Mouse (Mus musculus): ENCODE measurements around the gene Ankrd10. TPM values are rescaled to one million over a fixed set of nuclear protein-coding genes. Genes with fewer than 3 reads are reported as not detected.

Gene Ankrd10
- polyA plus RNA-seq, 1 experiment from 2014 or later, result 79.3 TPM

GRCm38 (mm10) chr8:11636324-11637057 is 934 bp upstream of the Ankrd10 start:
- no peaks in the 10 kb centered on the region for H3K27me3 ChIP-seq (ENCODE audit: control insufficient read depth, insufficient read depth, low read depth, low read length)
- peaks cover 30% of the 10 kb centered on the region for H3K4me1 ChIP-seq (replicated peaks; ENCODE audit: control insufficient read depth, insufficient read depth, low read length)
- peak overlapping the region; percentile 99 for H3K27ac ChIP-seq (ENCODE audit: low read length)
- H3K36me3 ChIP-seq (ENCODE audit: control insufficient read depth, insufficient read depth, low read length), result peaks cover 2% of the 10 kb centered on the region
- H3K4me3 ChIP-seq (ENCODE audit: low read length), result peak overlapping the region; percentile 98
- peak overlapping the region; percentile 97 for H3K4me2 ChIP-seq (ENCODE audit: low read depth, low read length)
- H3K9ac ChIP-seq (ENCODE audit: low read length), result peak overlapping the region; percentile 95
- no peaks in the 10 kb centered on the region for H3K9me3 ChIP-seq (ENCODE audit: control insufficient read depth, low read length)
- ATAC-seq (ENCODE audit: low read depth), result peak; percentile 63
- WGBS, result 6% methylated on average over 30 of the region's 30 CpGs

GRCm38 (mm10) chr8:11635012-11635577 is 462 bp downstream of the Ankrd10 start:
- peak overlapping the region; percentile 97 for H3K4me2 ChIP-seq (ENCODE audit: low read depth, low read length)
- peak overlapping the region; percentile 98 for H3K4me3 ChIP-seq (ENCODE audit: low read length)
- H3K9me3 ChIP-seq (ENCODE audit: control insufficient read depth, low read length), result no peaks in the 10 kb centered on the region
- peak overlapping the region; percentile 95 for H3K9ac ChIP-seq (ENCODE audit: low read length)
- peaks cover 8% of the 10 kb centered on the region for H3K36me3 ChIP-seq (ENCODE audit: control insufficient read depth, insufficient read depth, low read length)
- H3K27ac ChIP-seq (ENCODE audit: low read length), result peak overlapping the region; percentile 99
- peak; percentile 81 for ATAC-seq (ENCODE audit: low read depth)
- peaks cover 30% of the 10 kb centered on the region for H3K4me1 ChIP-seq (replicated peaks; ENCODE audit: control insufficient read depth, insufficient read depth, low read length)
- H3K27me3 ChIP-seq (ENCODE audit: control insufficient read depth, insufficient read depth, low read depth, low read length), result no peaks in the 10 kb centered on the region
- WGBS, result under 1% methylated on average over 63 of the region's 70 CpGs

- peaks cover 30% of the 10 kb centered on the region for H3K4me1 ChIP-seq (replicated peaks; ENCODE audit: control insufficient read depth, insufficient read depth, low read length)
- H3K9ac ChIP-seq (ENCODE audit: low read length), result peak overlapping the region; percentile 95
- H3K4me3 ChIP-seq (ENCODE audit: low read length), result peak overlapping the region; percentile 98
- H3K9me3 ChIP-seq (ENCODE audit: control insufficient read depth, low read length), result no peaks in the 10 kb centered on the region
- H3K4me2 ChIP-seq (ENCODE audit: low read depth, low read length), result peak overlapping the region; percentile 97
- peaks cover 8% of the 10 kb centered on the region for H3K36me3 ChIP-seq (ENCODE audit: control insufficient read depth, insufficient read depth, low read length)
- peak overlapping the region; percentile 99 for H3K27ac ChIP-seq (ENCODE audit: low read length)
- ATAC-seq (ENCODE audit: low read depth), result peak; percentile 0; the same call in 1 of the 2 replicates
- under 1% methylated on average over 39 of the region's 39 CpGs for WGBS
- no peaks in the 10 kb centered on the region for H3K27me3 ChIP-seq (ENCODE audit: control insufficient read depth, insufficient read depth, low read depth, low read length)
Observed at GRCm38 (mm10) chr8:11634331-11635011, 1.1 kb downstream of the Ankrd10 start.

- H3K9me3 ChIP-seq (ENCODE audit: control insufficient read depth, low read length), result no peaks in the 10 kb centered on the region
- peak overlapping the region; percentile 97 for H3K4me2 ChIP-seq (ENCODE audit: low read depth, low read length)
- peak overlapping the region; percentile 98 for H3K4me3 ChIP-seq (ENCODE audit: low read length)
- WGBS, result 37% methylated on average over 7 of the region's 7 CpGs
- H3K4me1 ChIP-seq (replicated peaks; ENCODE audit: control insufficient read depth, insufficient read depth, low read length), result peaks cover 30% of the 10 kb centered on the region
- H3K9ac ChIP-seq (ENCODE audit: low read length), result peak overlapping the region; percentile 95; the same call in 1 of the 2 replicates
- no peaks in the 10 kb centered on the region for H3K27me3 ChIP-seq (ENCODE audit: control insufficient read depth, insufficient read depth, low read depth, low read length)
- no peak for ATAC-seq (ENCODE audit: low read depth)
- H3K27ac ChIP-seq (ENCODE audit: low read length), result peak overlapping the region; percentile 25; the same call in 1 of the 2 replicates
- H3K36me3 ChIP-seq (ENCODE audit: control insufficient read depth, insufficient read depth, low read length), result peaks cover 8% of the 10 kb centered on the region
Observed at GRCm38 (mm10) chr8:11633414-11633813, 2.1 kb downstream of the Ankrd10 start.

- Histone ChIP-seq H3K36me3 (ENCODE audit: control insufficient read depth, insufficient read depth, low read length) (peaks cover 13% of the 10 kb centered on the region), H3K27ac (ENCODE audit: low read length) (no peak overlapping the region), H3K4me3 (ENCODE audit: low read length) (no peak overlapping the region), H3K27me3 (ENCODE audit: control insufficient read depth, insufficient read depth, low read depth, low read length) (no peaks in the 10 kb centered on the region), H3K4me1 (replicated peaks; ENCODE audit: control insufficient read depth, insufficient read depth, low read length) (peaks cover 30% of the 10 kb centered on the region), H3K9ac (ENCODE audit: low read length) (no peak overlapping the region), H3K4me2 (ENCODE audit: low read depth, low read length) (no peak overlapping the region), H3K9me3 (ENCODE audit: control insufficient read depth, low read length) (no peaks in the 10 kb centered on the region)
- no peak for ATAC-seq (ENCODE audit: low read depth)
- WGBS, result 0% methylated on average over 2 of the region's 2 CpGs
Observed at GRCm38 (mm10) chr8:11632406-11632805, 3.2 kb downstream of the Ankrd10 start.

GRCm38 (mm10) chr8:11629206-11629605 is 6.4 kb downstream of the Ankrd10 start:
- no peak for ATAC-seq (ENCODE audit: low read depth)
- Histone ChIP-seq H3K36me3 (ENCODE audit: control insufficient read depth, insufficient read depth, low read length) (peaks cover 16% of the 10 kb centered on the region), H3K9me3 (ENCODE audit: control insufficient read depth, low read length) (no peaks in the 10 kb centered on the region), H3K4me1 (replicated peaks; ENCODE audit: control insufficient read depth, insufficient read depth, low read length) (peaks cover 26% of the 10 kb centered on the region), H3K4me2 (ENCODE audit: low read depth, low read length) (no peak overlapping the region), H3K4me3 (ENCODE audit: low read length) (no peak overlapping the region), H3K27me3 (ENCODE audit: control insufficient read depth, insufficient read depth, low read depth, low read length) (no peaks in the 10 kb centered on the region), H3K9ac (ENCODE audit: low read length) (no peak overlapping the region), H3K27ac (ENCODE audit: low read length) (no peak overlapping the region)
- WGBS, result 84% methylated on average over 5 of the region's 5 CpGs

GRCm38 (mm10) chr8:11628506-11629132 is 6.9 kb downstream of the Ankrd10 start:
- Histone ChIP-seq H3K27ac (ENCODE audit: low read length) (no peak overlapping the region), H3K36me3 (ENCODE audit: control insufficient read depth, insufficient read depth, low read length) (peaks cover 16% of the 10 kb centered on the region), H3K4me1 (replicated peaks; ENCODE audit: control insufficient read depth, insufficient read depth, low read length) (peaks cover 20% of the 10 kb centered on the region), H3K4me3 (ENCODE audit: low read length) (no peak overlapping the region), H3K4me2 (ENCODE audit: low read depth, low read length) (no peak overlapping the region), H3K27me3 (ENCODE audit: control insufficient read depth, insufficient read depth, low read depth, low read length) (no peaks in the 10 kb centered on the region), H3K9me3 (ENCODE audit: control insufficient read depth, low read length) (no peaks in the 10 kb centered on the region), H3K9ac (ENCODE audit: low read length) (no peak overlapping the region)
- 74% methylated on average over 7 of the region's 7 CpGs for WGBS
- ATAC-seq (ENCODE audit: low read depth), result no peak

- no peaks in the 10 kb centered on the region for H3K9me3 ChIP-seq (ENCODE audit: control insufficient read depth, low read length)
- H3K4me3 ChIP-seq (ENCODE audit: low read length), result no peak overlapping the region
- no peak for ATAC-seq (ENCODE audit: low read depth)
- no peaks in the 10 kb centered on the region for H3K27me3 ChIP-seq (ENCODE audit: control insufficient read depth, insufficient read depth, low read depth, low read length)
- no peak overlapping the region for H3K4me2 ChIP-seq (ENCODE audit: low read depth, low read length)
- no peak overlapping the region for H3K27ac ChIP-seq (ENCODE audit: low read length)
- peaks cover 16% of the 10 kb centered on the region for H3K36me3 ChIP-seq (ENCODE audit: control insufficient read depth, insufficient read depth, low read length)
- WGBS, result 73% methylated on average over 9 of the region's 9 CpGs
- no peak overlapping the region for H3K9ac ChIP-seq (ENCODE audit: low read length)
- peaks cover 11% of the 10 kb centered on the region for H3K4me1 ChIP-seq (replicated peaks; ENCODE audit: control insufficient read depth, insufficient read depth, low read length)
Observed at GRCm38 (mm10) chr8:11627717-11628116, 7.8 kb downstream of the Ankrd10 start.

- Histone ChIP-seq H3K36me3 (ENCODE audit: control insufficient read depth, insufficient read depth, low read length) (peaks cover 17% of the 10 kb centered on the region), H3K4me2 (ENCODE audit: low read depth, low read length) (no peak overlapping the region), H3K9me3 (ENCODE audit: control insufficient read depth, low read length) (no peaks in the 10 kb centered on the region), H3K27me3 (ENCODE audit: control insufficient read depth, insufficient read depth, low read depth, low read length) (no peaks in the 10 kb centered on the region), H3K9ac (ENCODE audit: low read length) (no peak overlapping the region), H3K4me1 (replicated peaks; ENCODE audit: control insufficient read depth, insufficient read depth, low read length) (0 out of 2 replicates have a peak, but pooled peaks cover 3% of the 10 kb centered on the region), H3K27ac (ENCODE audit: low read length) (no peak overlapping the region), H3K4me3 (ENCODE audit: low read length) (no peak overlapping the region)
- WGBS, result 53% methylated on average over 4 of the region's 4 CpGs
- peak; percentile 26; the same call in 1 of the 2 replicates for ATAC-seq (ENCODE audit: low read depth)
Observed at GRCm38 (mm10) chr8:11625084-11625483, 10.5 kb downstream of the Ankrd10 start.
